Mouse (Mus musculus): ENCODE data around the gene Numbl. TPM values are rescaled to one million over a fixed set of nuclear protein-coding genes. Genes with fewer than 3 reads are reported as not detected.
"Not testable (repeated sequence)": the region's sequence is repeated elsewhere in the genome, so short reads cannot be mapped to it uniquely, and the experiment has no call there.

Gene Numbl
- polyA plus RNA-seq, 1 experiment: 51.7 TPM

GRCm38 (mm10) chr7:27228281-27228821 lies 29.9 kb upstream of the Numbl start, which contains the start of gene Itpkc:
Gene Itpkc (minus strand): TSS chr7:27228661.
- Histone ChIP-seq H3K4me1 (ENCODE audit: control insufficient read depth, insufficient read depth, low read length) (peaks cover 18% of the 10 kb centered on the region), H3K27ac (ENCODE audit: insufficient read depth, low read length) (peak within 1 kb of the TSS; percentile 84), H3K4me3 (ENCODE audit: insufficient read depth, low read length) (peak within 1 kb of the TSS; percentile 64)
- no peak for TF ChIP-seq CTCF (IDR thresholded peaks at IDR 0.05; ENCODE audit: borderline replicate concordance, insufficient read depth, low read length)
- TF ChIP-seq POLR2A (IDR thresholded peaks at IDR 0.05; ENCODE audit: low read depth, low read length): peak; percentile 98

GRCm38 (mm10) chr7:27228865-27229264 lies 29.4 kb upstream of the Numbl start:
- peaks cover 20% of the 10 kb centered on the region for H3K4me1 ChIP-seq (ENCODE audit: control insufficient read depth, insufficient read depth, low read length)
- H3K4me3 ChIP-seq (ENCODE audit: insufficient read depth, low read length): peak overlapping the region; percentile 64
- TF ChIP-seq CTCF (IDR thresholded peaks at IDR 0.05; ENCODE audit: borderline replicate concordance, insufficient read depth, low read length) (no peak), POLR2A (IDR thresholded peaks at IDR 0.05; ENCODE audit: low read depth, low read length) (no peak)
- peak overlapping the region; percentile 84 for H3K27ac ChIP-seq (ENCODE audit: insufficient read depth, low read length)

- H3K4me1 ChIP-seq (ENCODE audit: control insufficient read depth, insufficient read depth, low read length): peaks cover 12% of the 10 kb centered on the region
- TF ChIP-seq POLR2A (IDR thresholded peaks at IDR 0.05; ENCODE audit: low read depth, low read length): no peak
- TF ChIP-seq CTCF (IDR thresholded peaks at IDR 0.05; ENCODE audit: borderline replicate concordance, insufficient read depth, low read length): no peak
- no peak overlapping the region for H3K4me3 ChIP-seq (ENCODE audit: insufficient read depth, low read length)
Observed at GRCm38 (mm10) chr7:27230781-27231180, 27.5 kb upstream of the Numbl start.

GRCm38 (mm10) chr7:27231693-27232331 lies 26.4 kb upstream of the Numbl start:
- Histone ChIP-seq H3K4me1 (ENCODE audit: control insufficient read depth, insufficient read depth, low read length) (peaks cover 8% of the 10 kb centered on the region), H3K27ac (ENCODE audit: insufficient read depth, low read length) (peak overlapping the region; percentile 97), H3K4me3 (ENCODE audit: insufficient read depth, low read length) (no peak overlapping the region)
- TF ChIP-seq POLR2A (IDR thresholded peaks at IDR 0.05; ENCODE audit: low read depth, low read length): peak; percentile 54
- TF ChIP-seq CTCF (IDR thresholded peaks at IDR 0.05; ENCODE audit: borderline replicate concordance, insufficient read depth, low read length): no peak

More at GRCm38 (mm10) chr7:27230781-27231180, 27.5 kb upstream of the Numbl start:
- peak overlapping the region; percentile 97 for H3K27ac ChIP-seq (ENCODE audit: insufficient read depth, low read length)

- peak within 1 kb of the TSS; percentile 54 for H3K4me3 ChIP-seq (ENCODE audit: insufficient read depth, low read length)
- peak within 1 kb of the TSS; percentile 98 for H3K27ac ChIP-seq (ENCODE audit: insufficient read depth, low read length)
- peaks cover 7% of the 10 kb centered on the region; the same call in 1 of the 2 replicates for H3K4me1 ChIP-seq (ENCODE audit: control insufficient read depth, insufficient read depth, low read length)
- TF ChIP-seq CTCF (IDR thresholded peaks at IDR 0.05; ENCODE audit: borderline replicate concordance, insufficient read depth, low read length): no peak
- TF ChIP-seq POLR2A (IDR thresholded peaks at IDR 0.05; ENCODE audit: low read depth, low read length): peak; percentile 79
Observed at GRCm38 (mm10) chr7:27232781-27233281, 25.4 kb upstream of the Numbl start, which contains the start of gene Coq8b. Gene Coq8b (plus strand): TSS chr7:27233023.

- TF ChIP-seq CTCF (IDR thresholded peaks at IDR 0.05; ENCODE audit: borderline replicate concordance, insufficient read depth, low read length) (no peak), POLR2A (IDR thresholded peaks at IDR 0.05; ENCODE audit: low read depth, low read length) (no peak)
- H3K4me1 ChIP-seq (ENCODE audit: control insufficient read depth, insufficient read depth, low read length): peaks cover 7% of the 10 kb centered on the region; the same call in 1 of the 2 replicates
- peak overlapping the region; percentile 54 for H3K4me3 ChIP-seq (ENCODE audit: insufficient read depth, low read length)
- H3K27ac ChIP-seq (ENCODE audit: insufficient read depth, low read length): peak overlapping the region; percentile 69
Observed at GRCm38 (mm10) chr7:27233300-27233699, 24.9 kb upstream of the Numbl start.

- H3K4me3 ChIP-seq (ENCODE audit: insufficient read depth, low read length): no peak overlapping the region
- no peak for TF ChIP-seq CTCF (IDR thresholded peaks at IDR 0.05; ENCODE audit: borderline replicate concordance, insufficient read depth, low read length)
- peak; percentile 28 for TF ChIP-seq POLR2A (IDR thresholded peaks at IDR 0.05; ENCODE audit: low read depth, low read length)
- no peak overlapping the region for H3K27ac ChIP-seq (ENCODE audit: insufficient read depth, low read length)
- H3K4me1 ChIP-seq (ENCODE audit: control insufficient read depth, insufficient read depth, low read length): peaks cover 7% of the 10 kb centered on the region; the same call in 1 of the 2 replicates
Observed at GRCm38 (mm10) chr7:27235726-27236125, 22.5 kb upstream of the Numbl start.

- no peak for TF ChIP-seq POLR2A (IDR thresholded peaks at IDR 0.05; ENCODE audit: low read depth, low read length)
- no peak for TF ChIP-seq CTCF (IDR thresholded peaks at IDR 0.05; ENCODE audit: borderline replicate concordance, insufficient read depth, low read length)
- Histone ChIP-seq H3K27ac (ENCODE audit: insufficient read depth, low read length) (no peak overlapping the region), H3K4me1 (ENCODE audit: control insufficient read depth, insufficient read depth, low read length) (peaks cover 5% of the 10 kb centered on the region; the same call in 1 of the 2 replicates), H3K4me3 (ENCODE audit: insufficient read depth, low read length) (no peak overlapping the region)
Observed at GRCm38 (mm10) chr7:27237527-27237926, 20.7 kb upstream of the Numbl start.

GRCm38 (mm10) chr7:27238568-27238967 lies 19.7 kb upstream of the Numbl start:
- H3K27ac ChIP-seq (ENCODE audit: insufficient read depth, low read length): no peak overlapping the region
- peaks cover 4% of the 10 kb centered on the region; the same call in 1 of the 2 replicates for H3K4me1 ChIP-seq (ENCODE audit: control insufficient read depth, insufficient read depth, low read length)
- no peak overlapping the region for H3K4me3 ChIP-seq (ENCODE audit: insufficient read depth, low read length)
- TF ChIP-seq CTCF (IDR thresholded peaks at IDR 0.05; ENCODE audit: borderline replicate concordance, insufficient read depth, low read length): no peak
- no peak for TF ChIP-seq POLR2A (IDR thresholded peaks at IDR 0.05; ENCODE audit: low read depth, low read length)

- Histone ChIP-seq H3K27ac (ENCODE audit: insufficient read depth, low read length) (no peak overlapping the region), H3K4me1 (ENCODE audit: control insufficient read depth, insufficient read depth, low read length) (no peaks in the 10 kb centered on the region), H3K4me3 (ENCODE audit: insufficient read depth, low read length) (no peak overlapping the region)
- TF ChIP-seq POLR2A (IDR thresholded peaks at IDR 0.05; ENCODE audit: low read depth, low read length): no peak
Observed at GRCm38 (mm10) chr7:27243211-27243610, 15.0 kb upstream of the Numbl start.

- H3K4me3 ChIP-seq (ENCODE audit: insufficient read depth, low read length); H3K27ac ChIP-seq (ENCODE audit: insufficient read depth, low read length); H3K4me1 ChIP-seq (ENCODE audit: control insufficient read depth, insufficient read depth, low read length): not testable (repeated sequence)
Observed at GRCm38 (mm10) chr7:27244088-27244487, 14.1 kb upstream of the Numbl start.

Measured in embryonic fibroblast, embryonic 13.5 days (primary cell).